Mouse (Mus musculus) ES-Bruce4 (cell line): Measurements from ENCODE around the gene Rhbdd1.

Experiments used
- CTCF ChIP-seq: IDR thresholded peaks from one replicate; pipeline ENCODE4 v1.8.1; 2011; ENCODE audit warnings: low read depth, low read length
- POLR2A ChIP-seq: IDR thresholded peaks from one replicate; pipeline ENCODE4 v1.8.1; 2011; ENCODE audit warnings: low read length; ENCODE audit not compliant: insufficient read depth

- TF ChIP-seq CTCF = no peak
- no peak for TF ChIP-seq POLR2A
Measured at GRCm38 (mm10) chr1:82389371-82389770, 73.1 kb downstream of the Rhbdd1 start.
